Mouse (Mus musculus): Measurements from ENCODE around the gene Msrb3. TPM values are rescaled to one million over a fixed set of nuclear protein-coding genes. Genes with fewer than 3 reads are reported as not detected.

Gene Msrb3
- total and polyA plus RNA-seq, 3 experiments: 0.15 TPM; not detected in 1

GRCm38 (mm10) chr10:120847785-120848184 is 51.1 kb downstream of the Msrb3 start:
- Histone ChIP-seq H3K4me3 (ENCODE audit: control insufficient read depth in 1 of 2, insufficient read depth in 1 of 2, low read depth in 2 of 2, low read length in 2 of 2) (peak overlapping the region in 1 of 2 experiments; percentile 11; a peak in 1 of 4 replicates), H3K27me3 (ENCODE audit: control insufficient read depth in 1 of 2, insufficient read depth in 2 of 2, low read length in 2 of 2) (peaks cover 0 to 1% of the 10 kb centered on the region in 2 experiments; a peak in 2 of 4 replicates), H3K9me3 (replicated peaks; ENCODE audit: insufficient read depth, low read length) (no peaks in the 10 kb centered on the region), H3K4me1 (ENCODE audit: control insufficient read depth in 1 of 2, insufficient read depth in 2 of 2, low read length in 2 of 2) (no peaks in the 10 kb centered on the region), H3K9ac (ENCODE audit: control insufficient read depth, low read depth, low read length, poor library complexity, severe bottlenecking) (no peak overlapping the region), H3K36me3 (ENCODE audit: control insufficient read depth in 1 of 2, insufficient read depth in 2 of 2, low read length in 2 of 2) (no peaks in the 10 kb centered on the region), H3K79me2 (ENCODE audit: control insufficient read depth, insufficient read depth, low read length, poor library complexity) (no peaks in the 10 kb centered on the region), H3K27ac (ENCODE audit: control insufficient read depth, low read depth, low read length) (no peak overlapping the region)
- TF ChIP-seq USF1 (IDR thresholded peaks at IDR 0.05; ENCODE audit: low read depth, low read length) (0 out of 2 replicates have a peak, but pooled peaks have one; percentile 22), TBP (IDR thresholded peaks at IDR 0.05; ENCODE audit: low read depth, low read length) (no peak)
- DNase-seq (ENCODE audit: low read depth, low spot score): no peak

- DNase-seq (ENCODE audit: low read depth, low spot score): no peak
- Histone ChIP-seq H3K36me3 (ENCODE audit: control insufficient read depth in 1 of 2, insufficient read depth in 2 of 2, low read length in 2 of 2) (no peaks in the 10 kb centered on the region), H3K4me1 (ENCODE audit: control insufficient read depth in 1 of 2, insufficient read depth in 2 of 2, low read length in 2 of 2) (no peaks in the 10 kb centered on the region), H3K27me3 (ENCODE audit: control insufficient read depth in 1 of 2, insufficient read depth in 2 of 2, low read length in 2 of 2) (peaks cover 0 to 1% of the 10 kb centered on the region in 2 experiments; a peak in 2 of 4 replicates), H3K9me3 (replicated peaks; ENCODE audit: insufficient read depth, low read length) (no peaks in the 10 kb centered on the region), H3K9ac (ENCODE audit: control insufficient read depth, low read depth, low read length, poor library complexity, severe bottlenecking) (no peak overlapping the region), H3K27ac (ENCODE audit: control insufficient read depth, low read depth, low read length) (no peak overlapping the region), H3K79me2 (ENCODE audit: control insufficient read depth, insufficient read depth, low read length, poor library complexity) (no peaks in the 10 kb centered on the region), H3K4me3 (ENCODE audit: control insufficient read depth in 1 of 2, insufficient read depth in 1 of 2, low read depth in 2 of 2, low read length in 2 of 2) (no peak overlapping the region)
- TF ChIP-seq JUND (IDR thresholded peaks at IDR 0.05; ENCODE audit: low read depth, low read length) (no peak), HCFC1 (IDR thresholded peaks at IDR 0.05; ENCODE audit: low read depth, low read length) (no peak), RCOR1 (IDR thresholded peaks at IDR 0.05; ENCODE audit: low read depth, low read length) (no peak), MAZ (IDR thresholded peaks at IDR 0.05; ENCODE audit: low read depth, low read length) (no peak), EP300 (IDR thresholded peaks at IDR 0.05; ENCODE audit: low read depth in 1 of 2, low read length in 2 of 2) (no peak), USF2 (IDR thresholded peaks at IDR 0.05; ENCODE audit: borderline replicate concordance in 1 of 2, insufficient read depth in 1 of 2, low read depth in 1 of 2, low read length in 2 of 2) (no peak), TCF12 (IDR thresholded peaks at IDR 0.05; ENCODE audit: low read depth, low read length) (no peak), NELFE (IDR thresholded peaks at IDR 0.05; ENCODE audit: low read depth, low read length) (no peak)
These were observed 58.9 kb downstream of the Msrb3 start for GRCm38 (mm10) chr10:120839966-120840365.

- TF ChIP-seq TBP (IDR thresholded peaks at IDR 0.05; ENCODE audit: low read depth, low read length): no peak
- TF ChIP-seq SMC3 (IDR thresholded peaks at IDR 0.05; ENCODE audit: low read depth, low read length): no peak
- no peak for TF ChIP-seq ETS1 (IDR thresholded peaks at IDR 0.05; ENCODE audit: low read depth, low read length)
- no peak for TF ChIP-seq HCFC1 (IDR thresholded peaks at IDR 0.05; ENCODE audit: low read depth, low read length)
- no peak for TF ChIP-seq CTCF (IDR thresholded peaks at IDR 0.05 in 2 of 3, conservative IDR thresholded peaks at IDR 0.05 in 1 of 3; ENCODE audit: control insufficient read depth in 1 of 3, insufficient read depth in 1 of 3, low read depth in 2 of 3, low read length in 3 of 3, poor library complexity in 1 of 3, severe bottlenecking in 1 of 3)
- no peak for TF ChIP-seq ZKSCAN1 (IDR thresholded peaks at IDR 0.05; ENCODE audit: low read depth, low read length)
- TF ChIP-seq TAL1 (IDR thresholded peaks at IDR 0.05; ENCODE audit: low read length): no peak
- TF ChIP-seq USF1 (IDR thresholded peaks at IDR 0.05; ENCODE audit: low read depth, low read length): no peak
- TF ChIP-seq E2F4 (IDR thresholded peaks at IDR 0.05; ENCODE audit: borderline replicate concordance, low read depth, low read length): no peak
- TF ChIP-seq MXI1 (IDR thresholded peaks at IDR 0.05; ENCODE audit: low read depth, low read length): no peak
- no peak for TF ChIP-seq EP300 (IDR thresholded peaks at IDR 0.05; ENCODE audit: low read depth in 1 of 2, low read length in 2 of 2)
- no peak for TF ChIP-seq POLR2A (IDR thresholded peaks at IDR 0.05; ENCODE audit: control insufficient read depth in 1 of 2, insufficient read depth in 1 of 2, low read depth in 1 of 2, low read length in 2 of 2, poor library complexity in 1 of 2)
- no peak for TF ChIP-seq SIN3A (IDR thresholded peaks at IDR 0.05; ENCODE audit: low read length)
- TF ChIP-seq GABPA (IDR thresholded peaks at IDR 0.05; ENCODE audit: low read depth, low read length): no peak
- TF ChIP-seq ZC3H11A (IDR thresholded peaks at IDR 0.05; ENCODE audit: low read depth, low read length): no peak
- no peak for TF ChIP-seq TCF12 (IDR thresholded peaks at IDR 0.05; ENCODE audit: low read depth, low read length)
- TF ChIP-seq USF2 (IDR thresholded peaks at IDR 0.05; ENCODE audit: borderline replicate concordance in 1 of 2, insufficient read depth in 1 of 2, low read depth in 1 of 2, low read length in 2 of 2): no peak
- no peak for TF ChIP-seq ZNF384 (IDR thresholded peaks at IDR 0.05; ENCODE audit: low read depth, low read length)
These were observed 64.4 kb downstream of the Msrb3 start for GRCm38 (mm10) chr10:120834531-120834930.

More at GRCm38 (mm10) chr10:120834531-120834930, 64.4 kb downstream of the Msrb3 start:
- H3K79me2 ChIP-seq (ENCODE audit: control insufficient read depth, insufficient read depth, low read length, poor library complexity): no peaks in the 10 kb centered on the region
- no peak for DNase-seq (ENCODE audit: low read depth, low spot score)
- no peaks in the 10 kb centered on the region for H3K4me1 ChIP-seq (ENCODE audit: control insufficient read depth in 1 of 2, insufficient read depth in 2 of 2, low read length in 2 of 2)
- H3K4me3 ChIP-seq (ENCODE audit: control insufficient read depth in 1 of 2, insufficient read depth in 1 of 2, low read depth in 2 of 2, low read length in 2 of 2): no peak overlapping the region
- H3K9ac ChIP-seq (ENCODE audit: control insufficient read depth, low read depth, low read length, poor library complexity, severe bottlenecking): no peak overlapping the region
- peaks cover 0 to 1% of the 10 kb centered on the region in 2 experiments; a peak in 1 of 4 replicates for H3K27me3 ChIP-seq (ENCODE audit: control insufficient read depth in 1 of 2, insufficient read depth in 2 of 2, low read length in 2 of 2)
- H3K27ac ChIP-seq (ENCODE audit: control insufficient read depth, low read depth, low read length): no peak overlapping the region
- H3K36me3 ChIP-seq (ENCODE audit: control insufficient read depth in 1 of 2, insufficient read depth in 2 of 2, low read length in 2 of 2): no peaks in the 10 kb centered on the region
- H3K9me3 ChIP-seq (replicated peaks; ENCODE audit: insufficient read depth, low read length): no peaks in the 10 kb centered on the region

All from MEL (cell line).